Mouse (Mus musculus) erythroblast, embryonic 14.5 days (primary cell): ENCODE measurements around the gene Flrt1.

Experiments
- GATA1 ChIP-seq: IDR thresholded peaks from 2 replicates; pipeline ENCODE4 v1.6.1; 2012; ENCODE audit warnings: low read length, inconsistent platforms, mixed read lengths
- TAL1 ChIP-seq: IDR thresholded peaks from 3 replicates; pipeline ENCODE4 v1.6.1; 2012; ENCODE audit warnings: low read length, inconsistent platforms, mixed read lengths

DNA sequence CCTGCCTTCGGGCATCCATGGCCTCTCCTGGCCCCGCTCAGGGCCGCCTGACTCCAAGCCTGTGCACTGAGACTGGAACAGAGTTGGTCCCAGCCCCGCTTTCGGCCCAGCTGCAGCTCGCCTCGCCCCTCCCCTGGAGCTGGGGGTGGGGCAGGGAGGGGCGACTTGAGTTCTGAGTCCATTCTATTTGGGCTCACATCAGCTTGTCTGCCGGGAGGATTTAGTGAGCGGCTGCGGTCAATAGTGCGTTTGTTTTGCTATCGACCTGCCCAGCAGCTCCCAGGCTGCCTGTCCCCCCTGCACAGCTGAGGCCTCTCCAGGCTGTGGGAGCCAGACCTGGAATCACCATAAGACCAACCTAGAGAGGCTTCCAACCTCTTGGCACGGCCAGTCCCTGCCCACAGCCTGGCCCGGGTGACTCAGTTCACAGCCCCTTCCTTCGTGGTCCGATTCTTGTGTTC is 29.1 kb upstream of the Flrt1 start:
- TF ChIP-seq GATA1 (no peak), TAL1 (no peak)
